Mouse (Mus musculus) heart, embryonic 15.5 days (tissue): ENCODE results near the gene Smap1. TPM values are rescaled to one million over a fixed set of nuclear protein-coding genes. Genes with fewer than 3 reads are reported as not detected.

Source experiments
- ATAC-seq: fragments of 200-750 bp; cut with Nextera tagmentation; replicated peaks from 2 replicates; pipeline ENCODE4 v1.8.0; 2017; ENCODE audit warnings: low read depth, moderate TSS enrichment; ENCODE audit not compliant: insufficient number of reproducible peaks, insufficient read depth, low FRiP score
- H3K27ac ChIP-seq: fragments of 300-500 bp; sonication (generic); 2 replicates; pipeline ENCODE4 v1.5.1; 2015; ENCODE audit warnings: mild to moderate bottlenecking, inconsistent platforms
- H3K27me3 ChIP-seq: fragments of 300-500 bp; sonication (generic); 2 replicates; pipeline ENCODE4 v1.6.1; 2015; ENCODE audit warnings: inconsistent platforms
- H3K36me3 ChIP-seq: fragments of 300-500 bp; sonication (generic); 2 replicates; pipeline ENCODE4 v1.6.1; 2015; ENCODE audit warnings: mild to moderate bottlenecking, inconsistent platforms
- H3K4me1 ChIP-seq: fragments of 300-500 bp; sonication (generic); replicated peaks from 2 replicates; pipeline ENCODE4 v1.6.1; 2015; ENCODE audit warnings: inconsistent platforms
- H3K4me2 ChIP-seq: fragments of 300-500 bp; sonication (generic); 2 replicates; pipeline ENCODE4 v1.6.1; 2015; ENCODE audit warnings: inconsistent platforms, mild to moderate bottlenecking, moderate library complexity
- H3K4me3 ChIP-seq: fragments of 300-500 bp; sonication (generic); 2 replicates; pipeline ENCODE4 v1.5.1; 2015; ENCODE audit warnings: mild to moderate bottlenecking, inconsistent platforms
- H3K9ac ChIP-seq: fragments of 300-500 bp; sonication (generic); 2 replicates; pipeline ENCODE4 v1.6.1; 2015; ENCODE audit warnings: mild to moderate bottlenecking, inconsistent platforms
- H3K9me3 ChIP-seq: fragments of 300-500 bp; sonication (generic); replicated peaks from 2 replicates; pipeline ENCODE4 v1.6.1; 2016; ENCODE audit warnings: inconsistent platforms
- WGBS: fragments of 180-500 bp; shearing (Covaris S2); methylation state at CpG from one replicate; pipeline ENCODE4 v1.1.7; 2015; ENCODE audit warnings: mixed read lengths; 5-methylcytosine and 5-hydroxymethylcytosine counted together
- polyA plus RNA-seq: library from polyadenylated mRNA; unstranded; fragments of >200 nt; fragmentation: Nextera tagmentation; extraction: Ambion mirVana; gene quantifications from 2 replicates; pipeline ENCODE4 v1.2.1, GENCODE M21; 2015

Smap1 gene
- polyA plus RNA-seq, 1 experiment from 2014 or later: 31.7 TPM

GRCm38 (mm10) chr1:23865566-23865965 is 56.6 kb downstream of the Smap1 start:
- peaks cover 2% of the 10 kb centered on the region; the same call in 1 of the 2 replicates for H3K36me3 ChIP-seq
- no peak for ATAC-seq
- no peak overlapping the region for H3K4me3 ChIP-seq
- H3K4me2 ChIP-seq: no peak overlapping the region
- no peaks in the 10 kb centered on the region for H3K27me3 ChIP-seq
- H3K9ac ChIP-seq: no peak overlapping the region
- WGBS: 86% methylated on average over 7 of the region's 7 CpGs
- no peaks in the 10 kb centered on the region for H3K9me3 ChIP-seq
- H3K27ac ChIP-seq: no peak overlapping the region
- no peaks in the 10 kb centered on the region for H3K4me1 ChIP-seq

GRCm38 (mm10) chr1:23860944-23861343 is 61.2 kb downstream of the Smap1 start:
- Histone ChIP-seq H3K9ac (no peak overlapping the region), H3K4me1 (no peaks in the 10 kb centered on the region), H3K4me2 (no peak overlapping the region), H3K27me3 (no peaks in the 10 kb centered on the region), H3K9me3 (no peaks in the 10 kb centered on the region), H3K36me3 (peaks cover 25% of the 10 kb centered on the region), H3K27ac (no peak overlapping the region), H3K4me3 (no peak overlapping the region)
- no peak for ATAC-seq
- WGBS: 89% methylated on average over 2 of the region's 2 CpGs

DNA sequence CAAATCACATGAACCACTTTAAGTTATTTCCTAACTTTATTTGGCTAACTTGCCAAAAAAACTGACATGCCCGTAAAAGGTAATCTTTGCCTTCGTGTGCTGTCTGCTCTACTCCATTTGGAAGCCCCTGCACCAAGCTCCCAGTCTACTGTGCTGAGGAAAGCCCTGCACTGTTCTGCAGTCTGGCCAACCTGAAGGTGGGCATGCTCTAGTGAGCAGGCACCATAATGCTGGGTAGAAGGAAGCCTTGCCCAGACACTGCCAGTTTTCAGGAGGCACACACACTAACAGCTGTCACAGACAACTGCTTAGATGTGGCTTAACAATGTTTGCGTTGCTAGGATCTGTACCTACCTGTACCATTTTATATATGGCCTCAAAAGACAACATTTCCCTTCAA is 66.5 kb downstream of the Smap1 start:
- H3K4me1 ChIP-seq: no peaks in the 10 kb centered on the region
- H3K9ac ChIP-seq: no peak overlapping the region
- H3K4me3 ChIP-seq: no peak overlapping the region
- H3K27ac ChIP-seq: no peak overlapping the region
- H3K27me3 ChIP-seq: no peaks in the 10 kb centered on the region
- no peak overlapping the region for H3K4me2 ChIP-seq
- WGBS: 80% methylated on average over 3 of the region's 3 CpGs
- no peaks in the 10 kb centered on the region for H3K9me3 ChIP-seq
- H3K36me3 ChIP-seq: peaks cover 40% of the 10 kb centered on the region
- no peak for ATAC-seq

DNA sequence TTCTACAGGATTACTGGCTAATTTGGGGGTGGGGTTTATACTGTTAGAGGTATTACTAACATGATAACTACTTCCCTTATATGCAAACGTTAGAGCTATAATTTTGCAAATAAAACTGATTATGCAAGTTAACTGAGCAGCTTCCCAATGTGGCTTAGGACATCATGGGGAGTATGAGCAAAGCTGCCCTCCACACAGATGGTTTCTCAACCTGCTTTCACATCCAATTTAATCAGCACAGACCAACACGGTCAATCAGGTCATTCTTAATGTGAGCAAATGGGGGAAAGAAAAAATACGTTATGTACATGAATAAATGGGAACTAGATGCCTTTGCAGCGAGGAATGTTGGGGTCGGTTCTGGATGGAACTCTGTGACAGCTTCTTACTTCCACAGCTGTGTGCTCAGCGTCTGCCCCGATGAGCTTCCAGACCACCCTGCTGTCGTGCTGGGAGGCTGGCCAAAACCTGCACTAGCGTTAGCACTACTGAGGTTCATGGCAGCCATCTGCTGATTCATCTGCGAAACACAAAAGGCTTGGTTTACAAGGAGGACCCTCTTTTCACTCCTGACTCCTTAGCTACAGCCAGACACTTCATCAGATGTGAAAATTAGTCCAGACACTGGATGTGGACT is 76.0 kb downstream of the Smap1 start:
- Histone ChIP-seq H3K9me3 (no peaks in the 10 kb centered on the region), H3K4me2 (no peak overlapping the region), H3K9ac (no peak overlapping the region), H3K36me3 (peaks cover 42% of the 10 kb centered on the region), H3K4me1 (no peaks in the 10 kb centered on the region), H3K4me3 (no peak overlapping the region), H3K27ac (no peak overlapping the region), H3K27me3 (no peaks in the 10 kb centered on the region)
- WGBS: 74% methylated on average over 10 of the region's 10 CpGs
- no peak for ATAC-seq

DNA sequence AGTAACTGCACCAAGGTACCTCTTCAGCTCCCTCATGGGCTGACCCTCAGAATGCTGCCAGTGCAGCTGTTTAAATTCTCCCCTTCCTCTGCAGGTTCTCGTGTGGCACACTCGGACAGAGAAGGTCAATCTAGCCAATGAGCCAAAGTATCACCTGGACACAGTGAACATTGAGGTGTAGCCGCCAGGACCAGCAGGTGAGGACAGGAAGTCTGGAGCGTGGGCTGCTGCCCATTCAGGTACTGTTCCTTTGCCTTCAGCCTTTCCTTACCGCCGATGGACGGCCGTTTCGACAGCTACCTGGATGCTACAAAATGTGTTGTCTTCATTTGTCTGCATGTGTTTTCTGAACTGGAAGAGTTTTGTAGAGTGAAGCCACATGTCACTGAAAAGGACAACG is 77.1 kb downstream of the Smap1 start:
- Histone ChIP-seq H3K27me3 (no peaks in the 10 kb centered on the region), H3K36me3 (peaks cover 33% of the 10 kb centered on the region), H3K4me3 (no peak overlapping the region), H3K4me1 (no peaks in the 10 kb centered on the region), H3K9me3 (no peaks in the 10 kb centered on the region), H3K9ac (no peak overlapping the region), H3K27ac (no peak overlapping the region), H3K4me2 (no peak overlapping the region)
- no peak for ATAC-seq
- 93% methylated on average over 10 of the region's 10 CpGs for WGBS

DNA sequence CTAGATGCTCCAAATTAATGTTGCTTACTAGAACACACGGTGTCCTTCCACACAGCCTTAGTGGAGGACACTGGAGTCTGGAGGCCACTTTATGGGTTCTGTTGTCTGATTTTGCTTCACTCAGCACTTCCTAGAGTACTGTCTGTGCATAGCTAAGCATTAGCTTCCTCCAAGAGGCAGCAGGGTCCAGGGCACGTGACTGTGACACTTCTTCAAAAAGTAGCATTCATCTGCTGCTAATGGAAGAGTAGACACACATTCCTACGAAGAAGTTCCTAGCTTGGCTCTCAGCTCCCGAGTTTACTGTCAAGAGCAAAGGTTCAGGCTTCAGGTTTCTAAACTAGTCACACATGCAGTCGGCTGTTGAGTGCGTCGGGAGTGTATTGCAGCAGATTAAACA is 78.3 kb downstream of the Smap1 start:
- ATAC-seq: no peak
- 75% methylated on average over 7 of the region's 7 CpGs for WGBS
- Histone ChIP-seq H3K4me1 (no peaks in the 10 kb centered on the region), H3K9me3 (no peaks in the 10 kb centered on the region), H3K4me2 (no peak overlapping the region), H3K36me3 (peaks cover 33% of the 10 kb centered on the region), H3K27me3 (no peaks in the 10 kb centered on the region), H3K27ac (no peak overlapping the region), H3K4me3 (no peak overlapping the region), H3K9ac (no peak overlapping the region)

DNA sequence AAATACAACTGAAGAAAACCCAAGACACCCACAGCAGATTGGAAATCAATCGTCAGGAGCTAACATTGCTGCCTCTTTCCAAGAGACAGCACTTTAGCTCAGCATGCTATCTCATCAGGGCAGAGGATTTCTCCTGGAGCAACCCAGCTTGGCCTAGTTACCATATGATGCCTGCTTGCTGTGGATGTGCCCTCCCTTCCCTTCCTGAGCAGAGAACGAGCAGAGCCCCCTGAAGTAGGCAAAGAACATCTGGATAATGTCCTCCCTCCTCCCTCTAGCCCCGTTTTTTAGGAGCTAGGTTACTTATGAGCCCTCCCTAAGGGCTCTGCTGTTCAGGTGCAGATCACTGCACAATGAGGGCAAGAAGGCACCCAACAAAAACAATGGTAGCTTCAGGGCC is 79.5 kb downstream of the Smap1 start:
- ATAC-seq: no peak

DNA sequence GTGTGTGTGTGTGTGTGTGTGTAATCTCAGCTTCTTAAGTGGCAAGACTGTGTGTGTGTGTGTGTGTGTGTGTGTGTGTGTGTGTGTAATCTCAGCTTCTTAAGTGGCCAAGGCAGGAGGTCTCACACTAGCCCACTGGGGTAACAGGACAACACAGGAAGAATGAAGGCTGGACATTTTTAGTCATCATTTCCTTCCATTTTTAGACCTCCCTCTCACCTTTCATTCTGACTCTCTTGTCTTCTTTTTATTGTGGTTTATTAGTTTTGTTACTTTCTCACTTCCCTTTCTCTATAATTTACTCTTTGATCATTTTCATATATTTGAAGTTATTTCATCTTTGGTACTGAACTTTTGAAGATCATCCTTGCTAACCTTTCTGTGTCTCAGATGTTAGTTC is 81.2 kb downstream of the Smap1 start:
- H3K9ac ChIP-seq: no peak overlapping the region
- H3K27me3 ChIP-seq: no peaks in the 10 kb centered on the region
- peaks cover 18% of the 10 kb centered on the region; the same call in 1 of the 2 replicates for H3K36me3 ChIP-seq
- ATAC-seq: no peak
- no peaks in the 10 kb centered on the region for H3K9me3 ChIP-seq
- H3K4me2 ChIP-seq: no peak overlapping the region
- H3K27ac ChIP-seq: no peak overlapping the region
- no peaks in the 10 kb centered on the region for H3K4me1 ChIP-seq
- H3K4me3 ChIP-seq: no peak overlapping the region

More for the DNA sequence above, 79.5 kb downstream of the Smap1 start:
- H3K27me3 ChIP-seq: no peaks in the 10 kb centered on the region
- no peak overlapping the region for H3K4me2 ChIP-seq
- H3K27ac ChIP-seq: no peak overlapping the region
- no peak overlapping the region for H3K9ac ChIP-seq
- 77% methylated on average over 3 of the region's 3 CpGs for WGBS
- no peaks in the 10 kb centered on the region for H3K9me3 ChIP-seq
- H3K36me3 ChIP-seq: peaks cover 23% of the 10 kb centered on the region; the same call in 1 of the 2 replicates
- no peak overlapping the region for H3K4me3 ChIP-seq
- no peaks in the 10 kb centered on the region for H3K4me1 ChIP-seq

GRCm38 (mm10) chr1:23836630-23837029 is 85.5 kb downstream of the Smap1 start:
- Histone ChIP-seq H3K9me3 (no peaks in the 10 kb centered on the region), H3K27me3 (no peaks in the 10 kb centered on the region), H3K4me1 (no peaks in the 10 kb centered on the region), H3K9ac (no peak overlapping the region), H3K4me3 (no peak overlapping the region), H3K4me2 (no peak overlapping the region), H3K27ac (no peak overlapping the region), H3K36me3 (no peaks in the 10 kb centered on the region)
- ATAC-seq: no peak
- 79% methylated on average over 4 of the region's 4 CpGs for WGBS

- H3K36me3 ChIP-seq: no peaks in the 10 kb centered on the region
- no peaks in the 10 kb centered on the region for H3K27me3 ChIP-seq
- H3K9me3 ChIP-seq: no peaks in the 10 kb centered on the region
- H3K4me2 ChIP-seq: no peak overlapping the region
- ATAC-seq: no peak
- no peak overlapping the region for H3K27ac ChIP-seq
- 78% methylated on average over 9 of the region's 9 CpGs for WGBS
- H3K9ac ChIP-seq: no peak overlapping the region
- no peak overlapping the region for H3K4me3 ChIP-seq
- H3K4me1 ChIP-seq: no peaks in the 10 kb centered on the region
Measured at GRCm38 (mm10) chr1:23834819-23835218, 87.3 kb downstream of the Smap1 start.

GRCm38 (mm10) chr1:23834246-23834645 is 87.9 kb downstream of the Smap1 start:
- Histone ChIP-seq H3K27ac (no peak overlapping the region), H3K27me3 (no peaks in the 10 kb centered on the region), H3K9me3 (no peaks in the 10 kb centered on the region), H3K9ac (no peak overlapping the region), H3K36me3 (no peaks in the 10 kb centered on the region), H3K4me1 (no peaks in the 10 kb centered on the region), H3K4me2 (no peak overlapping the region), H3K4me3 (no peak overlapping the region)
- WGBS: 73% methylated on average over 7 of the region's 7 CpGs
- ATAC-seq: no peak
